In genomic region chr3:130000926-130001325, GRCm38 (mm10) we compare ENCODE assay signal across 32 mouse cellular contexts. TPM values are rescaled to one million over a fixed set of nuclear protein-coding genes. Genes with fewer than 3 reads are reported as not detected.
"Had no signal": no experiment of that assay in that cellular context is flagged by ENCODE, and none has a peak within 500 bp of the region (broad histone marks: within the 10 kb centered on the region; RNA-seq: fewer than 3 reads in every experiment).

No protein-coding gene starts in this region.

- H3K9ac ChIP-seq: limb, embryonic 12.5 days; limb, embryonic 13.5 days; limb, embryonic 15.5 days; liver, embryonic 12.5 days; liver, embryonic 14.5 days; liver, embryonic 15.5 days; liver, postnatal 0 days; lung, embryonic 14.5 days; lung, embryonic 15.5 days; midbrain, embryonic 12.5 days; midbrain, embryonic 13.5 days; midbrain, embryonic 15.5 days; neural tube, embryonic 12.5 days had no signal

- H3K4me3 ChIP-seq: limb, embryonic 10.5 days; limb, embryonic 12.5 days; limb, embryonic 13.5 days; limb, embryonic 15.5 days; liver, embryonic 12.5 days; liver, embryonic 15.5 days; lung, embryonic 15.5 days; megakaryocyte, embryonic 14.5 days; midbrain, embryonic 10.5 days; midbrain, embryonic 12.5 days; midbrain, embryonic 13.5 days; midbrain, embryonic 15.5 days; myocyte; neural tube, embryonic 12.5 days had no signal

- ATAC-seq: liver, embryonic 12.5 days; liver, postnatal 0 days; lung, postnatal 0 days; midbrain, embryonic 13.5 days; midbrain, embryonic 15.5 days; midbrain, embryonic 16.5 days had no signal

- H3K4me2 ChIP-seq: limb, embryonic 12.5 days; limb, embryonic 13.5 days; limb, embryonic 15.5 days; liver, embryonic 11.5 days; liver, embryonic 12.5 days; liver, embryonic 15.5 days; lung, embryonic 14.5 days; lung, embryonic 15.5 days; midbrain, embryonic 11.5 days; midbrain, embryonic 12.5 days; midbrain, embryonic 13.5 days; midbrain, embryonic 15.5 days; neural tube, embryonic 12.5 days had no signal

- H3K9me3 ChIP-seq: limb, embryonic 10.5 days; limb, embryonic 12.5 days; limb, embryonic 13.5 days; limb, embryonic 15.5 days; liver, embryonic 12.5 days; liver, embryonic 15.5 days; lung, embryonic 15.5 days; megakaryocyte, embryonic 14.5 days; midbrain, embryonic 10.5 days; midbrain, embryonic 12.5 days; midbrain, embryonic 13.5 days; midbrain, embryonic 15.5 days; neural tube, embryonic 12.5 days had no signal

- H3K27ac ChIP-seq: limb, embryonic 10.5 days; limb, embryonic 12.5 days; limb, embryonic 13.5 days; limb, embryonic 15.5 days; liver, embryonic 12.5 days; liver, embryonic 14.5 days; liver, embryonic 15.5 days; lung, embryonic 15.5 days; macrophage; midbrain, embryonic 10.5 days; midbrain, embryonic 12.5 days; midbrain, embryonic 13.5 days; midbrain, embryonic 15.5 days; neural tube, embryonic 12.5 days had no signal

- DNase-seq: left cerebral cortex, postnatal 4 days; liver, postnatal 0 days; lung, adult 18-20 months; lung, adult 2 months; lung, embryonic 14.5 days; lung, postnatal 10 days; lung, postnatal 14 days; lung, postnatal 36 days; lung, postnatal 4 days; midbrain, embryonic 14.5 days had no signal

- H3K27me3 ChIP-seq: limb, embryonic 12.5 days; limb, embryonic 13.5 days; limb, embryonic 15.5 days; liver, embryonic 12.5 days; liver, embryonic 15.5 days; lung, embryonic 15.5 days; megakaryocyte, embryonic 14.5 days; midbrain, embryonic 12.5 days; midbrain, embryonic 13.5 days; midbrain, embryonic 15.5 days; neural tube, embryonic 12.5 days had no signal

- H3K4me1 ChIP-seq: limb, embryonic 10.5 days; limb, embryonic 12.5 days; limb, embryonic 13.5 days; limb, embryonic 15.5 days; liver, embryonic 12.5 days; liver, embryonic 15.5 days; lung, embryonic 15.5 days; midbrain, embryonic 10.5 days; midbrain, embryonic 12.5 days; midbrain, embryonic 13.5 days; midbrain, embryonic 15.5 days; neural tube, embryonic 12.5 days had no signal

RNA-seq across cellular contexts. Expression of gene Mcub, which starts 30.9 kb away (rescaled TPM):
- total RNA-seq: liver, adult 2 months; megakaryocyte-erythroid progenitor cell, adult 5-6 weeks had no signal
